Mouse (Mus musculus): ENCODE data around the gene Epyc. TPM values are rescaled to one million over a fixed set of nuclear protein-coding genes. Genes with fewer than 3 reads are reported as not detected.

The Epyc gene
- polyA plus RNA-seq (2017; shearing (Covaris generic)): not detected

DNA sequence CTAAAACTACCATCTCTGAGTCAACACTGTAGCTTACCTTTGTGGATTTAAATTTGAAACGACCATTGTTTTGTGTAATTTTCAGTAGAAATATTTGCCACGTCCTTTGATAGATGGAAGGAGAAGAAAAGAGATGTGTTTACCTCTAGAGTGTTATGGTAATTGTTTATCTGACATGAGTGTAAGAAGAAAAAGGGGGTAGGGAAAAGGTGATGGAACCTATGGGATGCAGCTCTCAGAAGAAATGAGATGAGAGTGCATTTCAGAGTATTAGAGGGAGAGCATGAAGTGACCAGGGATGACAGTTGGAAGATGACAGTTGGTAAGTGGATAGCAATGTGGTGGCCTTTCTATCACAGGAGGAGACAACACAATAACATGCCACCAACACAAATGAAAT is at the start of gene Epyc:
Epyc (plus strand) TSS at position 301 of the 400 bp plus-strand sequence.

DNA sequence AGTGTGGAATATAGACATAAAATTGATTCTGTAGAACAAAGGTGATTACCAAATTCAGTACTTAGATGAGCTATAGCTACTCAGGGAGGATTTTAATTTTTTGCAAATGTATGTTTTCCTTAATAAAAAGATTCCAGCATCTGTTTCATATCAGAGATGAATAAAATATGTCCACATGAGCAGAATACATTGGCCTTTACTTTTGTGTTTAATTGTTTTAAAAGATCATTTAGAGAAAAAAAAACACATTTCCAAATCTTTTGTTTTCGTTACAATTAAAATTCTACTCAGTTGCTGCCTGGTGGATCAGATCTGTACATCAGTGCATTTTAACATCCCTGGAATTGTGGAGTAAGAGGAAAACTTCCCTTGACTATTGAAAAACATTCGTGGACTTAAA is 37.3 kb upstream of the Epyc start, which contains the start of gene Kera:
Kera (plus strand) TSS at position 301 of the 400 bp plus-strand sequence.

DNA sequence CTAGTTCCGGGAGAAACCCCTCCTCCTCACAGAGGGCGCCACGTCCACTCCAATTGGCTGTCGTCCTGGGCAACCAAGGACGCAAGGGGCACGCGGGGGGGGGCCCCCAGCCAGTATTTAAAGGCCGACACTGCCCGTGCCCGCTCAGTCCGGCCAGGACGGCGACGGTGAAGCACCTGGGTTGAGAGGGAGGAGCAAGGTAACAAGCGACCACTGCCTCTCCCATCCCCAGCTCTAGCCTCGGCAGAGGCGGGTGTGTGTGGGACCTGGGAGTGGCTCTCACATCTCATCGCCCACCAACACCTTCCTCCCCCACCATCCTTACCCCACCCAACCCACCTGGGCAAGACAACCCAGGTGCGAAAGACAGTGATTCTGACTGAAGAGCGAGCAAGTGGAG is 49.0 kb downstream of the Epyc start, which contains the start of gene Ccer1:
Ccer1 (plus strand) TSS at position 147 of the 400 bp plus-strand sequence.

DNA sequence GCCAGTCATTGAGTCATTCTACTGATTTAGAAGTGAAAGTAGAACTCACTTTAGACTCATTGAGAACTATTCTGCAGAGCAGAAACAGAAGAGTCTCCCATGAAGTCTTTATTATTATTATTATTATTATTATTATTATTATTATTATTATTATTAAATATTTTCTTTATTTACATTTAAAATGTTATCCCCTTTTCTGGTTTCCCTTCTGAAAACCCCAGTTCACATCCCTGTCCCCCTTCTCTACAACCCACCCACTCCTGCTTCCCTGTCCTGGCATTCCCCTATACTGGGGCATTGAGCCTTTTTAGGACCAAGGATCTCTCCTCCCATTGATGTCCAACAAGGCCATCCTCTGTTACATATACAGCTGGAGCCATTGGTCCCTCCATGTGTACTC is 82.8 kb downstream of the Epyc start, which contains the start of gene C030005K15Rik:
C030005K15Rik (minus strand) TSS at position 101 of the 400 bp plus-strand sequence.

Other genes starting within 250 kb of the Epyc start
- not detected for gene Dcn, start 164.5 kb upstream of the Epyc start, polyA plus RNA-seq (2017; shearing (Covaris generic))
- gene Lum, start 78.9 kb upstream of the Epyc start, polyA plus RNA-seq (2017; shearing (Covaris generic)): not detected
- not detected for gene Kera, start 37.2 kb upstream of the Epyc start, polyA plus RNA-seq (2017; shearing (Covaris generic))
- not detected for gene Ccer1, start 49.0 kb downstream of the Epyc start, polyA plus RNA-seq (2017; shearing (Covaris generic))
- gene C030005K15Rik, start 82.7 kb downstream of the Epyc start, polyA plus RNA-seq (2017; shearing (Covaris generic)): 0.32 TPM

Measured in effector memory CD4-positive, alpha-beta T cell, adult 5 months (primary cell).